Mouse (Mus musculus): ENCODE results near the gene Dlk2. TPM values are rescaled to one million over a fixed set of nuclear protein-coding genes. Genes with fewer than 3 reads are reported as not detected.
A peak's percentile ranks its signal among the peaks of the same experiment; 100 is the strongest.

Dlk2 gene
- total and polyA plus RNA-seq, 3 experiments: 0.22 TPM; not detected in 2

GRCm38 (mm10) chr17:46287678-46288095 lies 9.5 kb upstream of the Dlk2 start:
- TF ChIP-seq GATA1 (IDR thresholded peaks at IDR 0.05; ENCODE audit: borderline replicate concordance, low read length) (no peak), CTCF (IDR thresholded peaks at IDR 0.05; ENCODE audit: low read depth, low read length) (no peak), POLR2AphosphoS5 (IDR thresholded peaks at IDR 0.05; ENCODE audit: insufficient replicate concordance, low read depth, low read length) (no peak), TAL1 (conservative IDR thresholded peaks at IDR 0.05; ENCODE audit: low read depth, low read length) (no peak), GATA2 (IDR thresholded peaks at IDR 0.05; ENCODE audit: borderline replicate concordance, low read depth, low read length) (no peak)
- DNase-seq (ENCODE audit: low spot score) (no peak), ATAC-seq (ENCODE audit: extremely low read depth, insufficient number of reproducible peaks, low FRiP score, poor library complexity, severe bottlenecking) (no peak)
- Histone ChIP-seq H3K36me3 (replicated peaks) (no peaks in the 10 kb centered on the region), H3K4me1 (ENCODE audit: insufficient read depth, low read depth, low read length) (peaks cover 15% of the 10 kb centered on the region), H3K9me3 (replicated peaks) (no peaks in the 10 kb centered on the region), H3K27me3 (ENCODE audit: insufficient read depth, low read length) (peaks cover 50% of the 10 kb centered on the region), H3K4me3 (ENCODE audit: low read depth, low read length) (no peak overlapping the region)

DNA sequence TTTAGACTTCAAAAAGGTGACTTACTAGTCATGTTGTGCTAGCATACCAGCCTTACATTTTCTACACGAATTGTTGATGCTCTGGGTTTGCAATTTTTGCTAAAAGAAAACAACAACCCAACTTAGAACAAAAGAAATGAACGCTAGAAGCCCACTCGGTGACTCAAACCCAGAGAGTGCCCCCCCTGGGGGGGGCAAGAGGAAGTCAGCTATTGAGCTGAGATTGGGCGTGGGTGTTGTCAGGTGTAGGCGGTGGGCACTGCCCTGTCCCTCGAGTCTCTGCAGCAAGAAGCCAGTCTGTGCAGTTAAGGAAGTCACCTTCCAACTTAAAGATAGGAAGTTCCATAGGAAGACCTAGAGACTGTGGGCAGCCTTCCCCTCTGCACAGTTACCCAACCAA lies 620 bp upstream of the Dlk2 start:
- no peak for ATAC-seq (ENCODE audit: extremely low read depth, insufficient number of reproducible peaks, low FRiP score, poor library complexity, severe bottlenecking)

DNA sequence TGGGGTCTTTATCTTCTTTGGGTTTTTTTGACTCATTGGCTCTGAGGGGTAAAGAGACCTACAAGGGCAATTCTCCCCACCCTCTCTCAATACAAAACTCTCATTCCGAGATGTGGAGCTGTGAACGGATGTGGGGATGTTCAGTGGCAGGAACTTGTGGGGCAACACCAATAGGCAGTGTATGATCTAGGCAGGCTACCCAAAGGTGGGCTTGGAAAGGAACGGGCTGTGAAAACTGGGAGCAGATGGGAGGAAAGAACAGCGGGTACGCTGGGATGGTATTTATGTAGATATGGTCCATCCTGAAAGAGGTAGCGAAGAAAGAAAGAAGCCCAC lies 225 bp upstream of the Dlk2 start:
- ATAC-seq (ENCODE audit: extremely low read depth, insufficient number of reproducible peaks, low FRiP score, poor library complexity, severe bottlenecking) (no peak), DNase-seq (ENCODE audit: low spot score) (no peak)
- peaks cover 15% of the 10 kb centered on the region for H3K4me1 ChIP-seq (ENCODE audit: insufficient read depth, low read depth, low read length)
- no peaks in the 10 kb centered on the region for H3K9me3 ChIP-seq (replicated peaks)
- H3K36me3 ChIP-seq (replicated peaks): peaks cover 2% of the 10 kb centered on the region
- no peak overlapping the region for H3K4me3 ChIP-seq (ENCODE audit: low read depth, low read length)
- TF ChIP-seq GATA1 (IDR thresholded peaks at IDR 0.05; ENCODE audit: borderline replicate concordance, low read length): no peak
- no peak for TF ChIP-seq CTCF (IDR thresholded peaks at IDR 0.05; ENCODE audit: low read depth, low read length)
- no peak for TF ChIP-seq GATA2 (IDR thresholded peaks at IDR 0.05; ENCODE audit: borderline replicate concordance, low read depth, low read length)
- no peak for TF ChIP-seq TAL1 (conservative IDR thresholded peaks at IDR 0.05; ENCODE audit: low read depth, low read length)
- TF ChIP-seq POLR2AphosphoS5 (IDR thresholded peaks at IDR 0.05; ENCODE audit: insufficient replicate concordance, low read depth, low read length): no peak
- peaks cover 56% of the 10 kb centered on the region for H3K27me3 ChIP-seq (ENCODE audit: insufficient read depth, low read length)

More for the DNA sequence above, 620 bp upstream of the Dlk2 start:
- no peaks in the 10 kb centered on the region for H3K36me3 ChIP-seq (replicated peaks)
- no peak overlapping the region for H3K4me3 ChIP-seq (ENCODE audit: low read depth, low read length)
- TF ChIP-seq CTCF (IDR thresholded peaks at IDR 0.05; ENCODE audit: low read depth, low read length) (no peak), POLR2AphosphoS5 (IDR thresholded peaks at IDR 0.05; ENCODE audit: insufficient replicate concordance, low read depth, low read length) (no peak), TAL1 (conservative IDR thresholded peaks at IDR 0.05; ENCODE audit: low read depth, low read length) (no peak), GATA1 (IDR thresholded peaks at IDR 0.05; ENCODE audit: borderline replicate concordance, low read length) (no peak), GATA2 (IDR thresholded peaks at IDR 0.05; ENCODE audit: borderline replicate concordance, low read depth, low read length) (no peak)
- no peak for DNase-seq (ENCODE audit: low spot score)
- peaks cover 15% of the 10 kb centered on the region for H3K4me1 ChIP-seq (ENCODE audit: insufficient read depth, low read depth, low read length)
- H3K27me3 ChIP-seq (ENCODE audit: insufficient read depth, low read length): peaks cover 59% of the 10 kb centered on the region
- H3K9me3 ChIP-seq (replicated peaks): no peaks in the 10 kb centered on the region

GRCm38 (mm10) chr17:46298220-46298913 lies 1.1 kb downstream of the Dlk2 start:
- Histone ChIP-seq H3K4me3 (ENCODE audit: low read depth, low read length) (peak overlapping the region; percentile 59; the same call in 1 of the 2 replicates), H3K9me3 (replicated peaks) (no peaks in the 10 kb centered on the region), H3K27me3 (ENCODE audit: insufficient read depth, low read length) (peaks cover 51% of the 10 kb centered on the region), H3K36me3 (replicated peaks) (peaks cover 15% of the 10 kb centered on the region), H3K4me1 (ENCODE audit: insufficient read depth, low read depth, low read length) (peaks cover 17% of the 10 kb centered on the region)
- ATAC-seq (ENCODE audit: extremely low read depth, insufficient number of reproducible peaks, low FRiP score, poor library complexity, severe bottlenecking) (peak; percentile 45; the same call in 1 of the 2 replicates), DNase-seq (ENCODE audit: low spot score) (peak; percentile 79)
- TF ChIP-seq GATA2 (IDR thresholded peaks at IDR 0.05; ENCODE audit: borderline replicate concordance, low read depth, low read length) (no peak), TAL1 (conservative IDR thresholded peaks at IDR 0.05; ENCODE audit: low read depth, low read length) (no peak), CTCF (IDR thresholded peaks at IDR 0.05; ENCODE audit: low read depth, low read length) (peak; percentile 79), POLR2AphosphoS5 (IDR thresholded peaks at IDR 0.05; ENCODE audit: insufficient replicate concordance, low read depth, low read length) (no peak), GATA1 (IDR thresholded peaks at IDR 0.05; ENCODE audit: borderline replicate concordance, low read length) (no peak)

DNA sequence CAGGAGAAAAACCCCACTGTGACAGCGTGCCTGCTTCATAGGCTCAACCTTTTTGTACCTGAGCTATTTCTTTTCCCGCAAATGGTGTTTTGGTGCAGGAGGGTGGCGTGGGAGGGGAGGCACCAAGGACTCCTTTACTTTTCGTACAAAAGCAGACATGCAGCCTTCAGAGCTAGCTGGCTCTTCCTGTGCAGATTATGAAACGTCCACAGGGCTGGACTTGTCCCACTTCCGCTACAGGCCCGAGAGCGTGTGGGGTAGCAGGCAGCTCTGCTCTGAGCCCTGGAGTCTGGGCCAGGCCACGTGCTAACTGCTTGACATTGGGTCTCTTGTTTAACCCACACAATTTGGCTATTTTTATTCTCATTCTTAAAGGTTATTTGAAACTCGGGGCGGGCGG lies 4.7 kb downstream of the Dlk2 start:
- TF ChIP-seq CTCF (IDR thresholded peaks at IDR 0.05; ENCODE audit: low read depth, low read length): no peak
- no peak for TF ChIP-seq TAL1 (conservative IDR thresholded peaks at IDR 0.05; ENCODE audit: low read depth, low read length)
- TF ChIP-seq POLR2AphosphoS5 (IDR thresholded peaks at IDR 0.05; ENCODE audit: insufficient replicate concordance, low read depth, low read length): no peak
- TF ChIP-seq GATA1 (IDR thresholded peaks at IDR 0.05; ENCODE audit: borderline replicate concordance, low read length): no peak
- TF ChIP-seq GATA2 (IDR thresholded peaks at IDR 0.05; ENCODE audit: borderline replicate concordance, low read depth, low read length): no peak
- DNase-seq (ENCODE audit: low spot score) (no peak), ATAC-seq (ENCODE audit: extremely low read depth, insufficient number of reproducible peaks, low FRiP score, poor library complexity, severe bottlenecking) (no peak)
- H3K27me3 ChIP-seq (ENCODE audit: insufficient read depth, low read length): peaks cover 27% of the 10 kb centered on the region
- H3K9me3 ChIP-seq (replicated peaks): no peaks in the 10 kb centered on the region
- H3K4me1 ChIP-seq (ENCODE audit: insufficient read depth, low read depth, low read length): peaks cover 17% of the 10 kb centered on the region
- H3K36me3 ChIP-seq (replicated peaks): peaks cover 50% of the 10 kb centered on the region
- H3K4me3 ChIP-seq (ENCODE audit: low read depth, low read length): no peak overlapping the region

DNA sequence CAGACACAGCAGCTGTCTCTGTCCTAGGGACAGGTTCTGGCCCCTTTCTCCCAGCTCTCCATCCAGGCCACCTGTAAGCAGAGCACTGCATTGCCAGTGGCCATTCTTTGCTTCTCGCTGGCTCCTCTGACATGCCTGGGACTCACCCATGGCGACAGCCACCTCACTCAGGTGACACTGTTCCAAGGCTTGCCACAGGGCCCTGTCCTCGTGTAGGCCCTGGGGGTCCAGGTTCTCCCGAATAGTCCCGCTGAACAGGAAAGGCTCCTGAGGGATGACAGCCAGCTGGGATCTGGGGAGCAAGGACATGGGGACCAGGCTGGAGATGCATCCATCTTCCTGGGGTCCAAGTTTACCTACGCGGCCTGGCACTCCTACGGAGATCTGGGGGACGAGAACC lies 7.0 kb downstream of the Dlk2 start:
- no peaks in the 10 kb centered on the region for H3K9me3 ChIP-seq (replicated peaks)
- no peak for TF ChIP-seq GATA2 (IDR thresholded peaks at IDR 0.05; ENCODE audit: borderline replicate concordance, low read depth, low read length)
- TF ChIP-seq TAL1 (conservative IDR thresholded peaks at IDR 0.05; ENCODE audit: low read depth, low read length): no peak
- no peak for TF ChIP-seq POLR2AphosphoS5 (IDR thresholded peaks at IDR 0.05; ENCODE audit: insufficient replicate concordance, low read depth, low read length)
- TF ChIP-seq CTCF (IDR thresholded peaks at IDR 0.05; ENCODE audit: low read depth, low read length): no peak
- no peak for TF ChIP-seq GATA1 (IDR thresholded peaks at IDR 0.05; ENCODE audit: borderline replicate concordance, low read length)
- H3K4me3 ChIP-seq (ENCODE audit: low read depth, low read length): no peak overlapping the region
- ATAC-seq (ENCODE audit: extremely low read depth, insufficient number of reproducible peaks, low FRiP score, poor library complexity, severe bottlenecking) (no peak), DNase-seq (ENCODE audit: low spot score) (no peak)
- H3K27me3 ChIP-seq (ENCODE audit: insufficient read depth, low read length): peaks cover 7% of the 10 kb centered on the region; the same call in 1 of the 2 replicates
- H3K36me3 ChIP-seq (replicated peaks): peaks cover 71% of the 10 kb centered on the region
- 0 out of 2 replicates have a peak, but pooled peaks cover 2% of the 10 kb centered on the region for H3K4me1 ChIP-seq (ENCODE audit: insufficient read depth, low read depth, low read length)
